Mouse (Mus musculus): ENCODE results near the gene Lpin2. TPM values are rescaled to one million over a fixed set of nuclear protein-coding genes. Genes with fewer than 3 reads are reported as not detected.

The Lpin2 gene
- 47.6 and 48.0 TPM in 2 replicates for polyA plus RNA-seq (2016; fragmentation: Nextera tagmentation; extraction: Ambion mirVana)

DNA sequence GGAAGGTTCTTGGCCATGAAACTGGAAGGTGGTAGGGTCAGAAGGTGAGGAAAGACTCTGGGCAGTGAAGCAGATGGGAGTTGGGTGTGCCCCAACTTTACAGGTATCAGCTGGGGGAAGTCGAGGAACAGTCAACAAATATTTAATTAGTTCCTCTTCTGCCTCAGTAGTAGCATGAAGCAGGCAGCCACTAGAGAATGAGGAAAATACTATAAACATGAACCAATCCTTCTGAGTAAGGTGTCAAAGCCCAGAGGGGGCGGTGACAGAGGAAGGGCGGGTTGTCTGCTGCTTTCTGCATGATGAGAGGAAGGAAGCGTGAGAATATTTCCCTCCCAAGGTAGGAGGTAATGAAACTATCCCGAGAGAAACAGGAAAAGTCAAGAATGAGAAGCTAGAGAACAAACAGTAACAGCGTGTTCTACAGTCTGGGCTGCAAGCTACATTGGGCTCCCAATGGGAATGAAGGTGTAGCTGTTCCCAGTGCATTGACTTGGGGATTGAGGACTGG is at the start of gene Lpin2:
TSS of gene Lpin2 (plus strand) at position 350 of the 511 bp plus-strand sequence.
- H3K4me3 ChIP-seq: peak within 1 kb of the TSS; percentile 86
- H3K27ac ChIP-seq: peak within 1 kb of the TSS; percentile 98
- no peaks in the 10 kb centered on the region for H3K9me3 ChIP-seq

DNA sequence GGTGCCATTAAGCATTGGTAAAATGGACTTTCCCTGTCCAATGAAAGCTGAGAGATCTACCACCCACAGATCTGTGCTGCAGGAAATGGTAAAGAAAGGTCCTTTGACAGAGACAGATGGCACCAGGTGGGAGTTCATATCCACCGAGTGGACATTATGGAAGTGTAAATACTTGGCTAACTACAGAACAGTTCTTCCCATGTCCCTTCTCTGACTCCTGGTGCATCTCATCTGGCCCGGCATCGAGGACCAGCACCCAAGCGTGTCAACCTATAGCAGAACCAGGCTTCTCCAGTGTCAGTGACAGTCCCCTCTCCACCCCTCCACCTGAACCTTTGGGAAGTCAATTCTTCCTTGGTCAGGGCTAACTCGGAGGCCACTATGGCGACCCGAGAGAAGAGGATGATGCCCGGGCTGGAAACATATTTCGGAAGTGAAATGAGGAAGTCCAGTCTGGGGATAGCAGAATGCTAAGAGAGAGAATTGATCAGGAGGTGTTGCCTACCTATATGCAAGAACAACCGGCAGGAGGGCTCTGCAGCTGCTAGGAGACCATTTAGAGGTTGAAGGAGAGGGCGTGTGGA is 49.4 kb upstream of the Lpin2 start:
- Histone ChIP-seq H3K36me3 (replicated peaks) (no peaks in the 10 kb centered on the region), H3K27me3 (ENCODE audit: poor library complexity, severe bottlenecking) (no peaks in the 10 kb centered on the region), H3K9me3 (no peaks in the 10 kb centered on the region), H3K4me1 (peaks cover 3% of the 10 kb centered on the region; the same call in 1 of the 2 replicates), H3K27ac (no peak overlapping the region), H3K4me3 (no peak overlapping the region)
- 88% methylated on average over 11 of the region's 11 CpGs for WGBS
- DNase-seq (ENCODE audit: extremely low spot score, low spot score): peak; percentile 6

More for the DNA sequence above, at the start of gene Lpin2:
- WGBS: 15% methylated on average over 6 of the region's 6 CpGs
- Histone ChIP-seq H3K27me3 (ENCODE audit: poor library complexity, severe bottlenecking) (peaks cover 19% of the 10 kb centered on the region), H3K36me3 (replicated peaks) (0 out of 2 replicates have a peak, but pooled peaks cover 7% of the 10 kb centered on the region), H3K4me1 (peaks cover 42% of the 10 kb centered on the region)
- no peak for DNase-seq (ENCODE audit: extremely low spot score, low spot score)

DNA sequence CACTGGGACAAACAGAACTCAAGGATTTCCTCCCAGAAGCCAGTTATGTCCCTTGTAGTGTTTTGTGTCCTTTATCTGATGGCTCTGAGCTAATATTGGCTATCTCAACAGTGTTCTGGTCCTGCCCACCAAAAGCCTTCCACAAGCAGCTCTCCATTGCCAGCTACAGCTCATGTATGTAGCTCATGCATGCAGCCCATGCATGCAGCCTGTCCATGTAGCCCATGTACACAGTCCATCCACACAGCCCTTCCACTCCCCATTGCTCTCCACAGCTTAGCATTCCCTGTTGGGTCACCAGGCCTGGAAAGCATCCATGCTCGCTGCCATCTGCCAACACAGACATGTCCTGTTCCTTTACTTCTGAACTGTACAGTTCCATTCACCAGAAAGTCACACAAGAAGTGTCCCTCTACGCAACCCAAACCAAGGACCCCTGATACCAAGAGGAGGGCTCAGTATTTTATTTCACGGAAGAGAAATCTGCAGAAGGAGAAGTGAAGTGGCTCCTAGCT is 47.9 kb upstream of the Lpin2 start:
- H3K27me3 ChIP-seq (ENCODE audit: poor library complexity, severe bottlenecking): no peaks in the 10 kb centered on the region
- no peak overlapping the region for H3K27ac ChIP-seq
- WGBS: 89% methylated on average over 3 of the region's 3 CpGs
- H3K9me3 ChIP-seq: no peaks in the 10 kb centered on the region
- peak; percentile 4 for DNase-seq (ENCODE audit: extremely low spot score, low spot score)
- peaks cover 3% of the 10 kb centered on the region; the same call in 1 of the 2 replicates for H3K4me1 ChIP-seq
- H3K4me3 ChIP-seq: no peak overlapping the region
- H3K36me3 ChIP-seq (replicated peaks): no peaks in the 10 kb centered on the region

DNA sequence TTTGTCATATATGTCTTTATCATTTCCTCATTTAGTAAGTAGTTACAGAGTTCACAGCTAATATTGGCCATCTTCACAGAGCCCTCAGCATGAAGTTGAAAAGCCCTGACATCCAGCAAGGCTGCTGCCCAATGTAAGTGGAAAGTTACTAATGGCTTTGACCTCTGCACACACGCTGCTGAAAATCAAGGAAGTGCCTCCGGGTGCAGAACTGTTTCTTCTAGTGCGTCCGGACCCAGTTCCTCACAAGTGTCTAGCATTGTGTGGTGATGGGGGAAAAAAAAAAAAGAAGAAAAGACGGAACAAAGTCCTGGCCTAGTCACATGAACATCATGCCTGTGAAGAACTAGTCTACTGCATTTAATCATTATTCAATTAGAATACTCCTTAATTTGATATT is 47.3 kb upstream of the Lpin2 start:
- peak; percentile 9 for DNase-seq (ENCODE audit: extremely low spot score, low spot score)
- no peak overlapping the region for H3K4me3 ChIP-seq
- no peaks in the 10 kb centered on the region for H3K4me1 ChIP-seq
- no peak overlapping the region for H3K27ac ChIP-seq
- H3K27me3 ChIP-seq (ENCODE audit: poor library complexity, severe bottlenecking): no peaks in the 10 kb centered on the region
- WGBS: 80% methylated on average over 5 of the region's 5 CpGs
- no peaks in the 10 kb centered on the region for H3K9me3 ChIP-seq
- no peaks in the 10 kb centered on the region for H3K36me3 ChIP-seq (replicated peaks)

DNA sequence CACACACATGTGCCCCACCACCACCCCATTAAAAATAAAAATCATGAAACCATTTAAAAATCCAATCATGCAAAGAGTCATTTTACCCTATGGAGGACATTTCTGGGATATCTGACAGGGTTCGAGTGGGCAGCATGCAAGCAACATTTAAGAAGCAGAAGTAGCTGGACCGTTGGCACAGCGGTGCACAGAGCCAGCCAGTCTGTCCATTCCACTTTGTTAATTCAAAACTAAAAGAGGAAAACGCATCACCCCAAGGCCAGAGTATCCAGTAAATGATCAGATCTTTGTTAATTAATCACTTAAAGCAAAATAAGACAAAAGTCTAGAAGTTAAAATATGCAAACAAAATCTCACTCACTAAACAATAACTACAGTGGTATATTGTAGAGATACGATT is 46.5 kb upstream of the Lpin2 start:
- Histone ChIP-seq H3K27ac (no peak overlapping the region), H3K27me3 (ENCODE audit: poor library complexity, severe bottlenecking) (no peaks in the 10 kb centered on the region), H3K36me3 (replicated peaks) (no peaks in the 10 kb centered on the region), H3K4me3 (no peak overlapping the region), H3K4me1 (no peaks in the 10 kb centered on the region), H3K9me3 (no peaks in the 10 kb centered on the region)
- 90% methylated on average over 5 of the region's 5 CpGs for WGBS
- peak; percentile 8 for DNase-seq (ENCODE audit: extremely low spot score, low spot score)

DNA sequence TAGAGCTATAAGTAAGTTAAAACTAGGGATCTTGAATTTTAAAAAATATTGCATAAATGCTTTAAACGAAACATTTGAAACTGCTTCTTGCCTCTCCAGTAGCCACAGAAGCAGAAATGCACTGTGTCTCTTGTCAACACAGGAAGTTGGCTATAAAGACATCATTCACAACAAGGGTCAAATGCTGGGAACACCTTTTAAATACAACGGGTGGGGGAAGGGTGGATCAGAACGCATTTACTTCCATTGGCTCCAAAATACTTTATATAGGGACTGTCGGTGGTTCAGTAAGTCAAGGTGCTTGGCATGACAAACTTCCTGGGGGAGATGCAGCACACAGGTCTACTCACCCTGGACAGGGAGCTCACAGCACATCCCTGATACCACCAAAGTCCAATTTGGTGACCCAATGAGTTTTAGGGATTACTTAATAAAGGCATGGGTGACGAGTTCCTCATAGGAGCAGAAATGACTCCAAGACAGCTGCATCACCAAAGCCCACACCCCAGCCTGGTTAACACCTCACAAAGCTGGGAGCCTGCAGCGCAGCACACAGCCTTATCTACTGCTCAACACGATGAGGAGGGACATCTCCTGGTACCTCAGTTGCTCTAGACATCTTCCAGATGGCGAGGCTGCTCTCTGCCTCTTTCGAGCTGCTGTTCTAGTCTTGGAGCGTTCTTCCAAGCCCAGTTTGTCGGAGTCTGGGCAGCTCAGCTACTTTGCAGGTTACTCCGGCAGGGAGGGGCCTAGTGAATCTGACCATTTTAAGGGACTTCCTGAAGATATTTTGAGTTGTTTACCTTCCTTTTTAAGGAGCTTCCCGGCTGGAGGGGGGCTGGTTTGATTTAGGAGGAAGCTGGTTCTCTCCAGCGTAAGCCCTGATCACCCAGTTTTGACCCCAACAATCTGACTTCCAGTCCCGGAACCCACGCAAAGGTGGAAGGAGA is 45.7 kb upstream of the Lpin2 start:
- no peaks in the 10 kb centered on the region for H3K36me3 ChIP-seq (replicated peaks)
- no peaks in the 10 kb centered on the region for H3K4me1 ChIP-seq
- no peak overlapping the region for H3K4me3 ChIP-seq
- H3K9me3 ChIP-seq: no peaks in the 10 kb centered on the region
- H3K27ac ChIP-seq: no peak overlapping the region
- no peaks in the 10 kb centered on the region for H3K27me3 ChIP-seq (ENCODE audit: poor library complexity, severe bottlenecking)
- peak; percentile 13 for DNase-seq (ENCODE audit: extremely low spot score, low spot score)
- WGBS: 85% methylated on average over 16 of the region's 16 CpGs

DNA sequence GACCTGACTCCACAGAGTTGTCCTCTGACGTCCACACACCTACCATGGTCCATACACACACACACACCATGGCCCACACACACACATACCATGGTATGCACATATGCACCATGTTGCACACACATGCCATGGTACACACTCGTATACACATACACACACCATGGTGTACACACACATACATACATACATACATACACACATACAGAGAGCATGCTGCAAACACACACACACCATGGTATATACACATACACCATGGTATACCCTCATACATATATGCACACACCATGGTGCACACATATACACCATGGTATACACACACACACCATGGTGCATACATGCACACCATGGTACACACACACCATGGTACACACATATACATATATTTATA is 45.0 kb upstream of the Lpin2 start:
- Histone ChIP-seq H3K4me1 (no peaks in the 10 kb centered on the region), H3K27me3 (ENCODE audit: poor library complexity, severe bottlenecking) (no peaks in the 10 kb centered on the region), H3K36me3 (replicated peaks) (no peaks in the 10 kb centered on the region), H3K4me3 (no peak overlapping the region), H3K9me3 (no peaks in the 10 kb centered on the region), H3K27ac (no peak overlapping the region)
- WGBS: 87% methylated on average over 2 of the region's 2 CpGs
- no peak for DNase-seq (ENCODE audit: extremely low spot score, low spot score)

DNA sequence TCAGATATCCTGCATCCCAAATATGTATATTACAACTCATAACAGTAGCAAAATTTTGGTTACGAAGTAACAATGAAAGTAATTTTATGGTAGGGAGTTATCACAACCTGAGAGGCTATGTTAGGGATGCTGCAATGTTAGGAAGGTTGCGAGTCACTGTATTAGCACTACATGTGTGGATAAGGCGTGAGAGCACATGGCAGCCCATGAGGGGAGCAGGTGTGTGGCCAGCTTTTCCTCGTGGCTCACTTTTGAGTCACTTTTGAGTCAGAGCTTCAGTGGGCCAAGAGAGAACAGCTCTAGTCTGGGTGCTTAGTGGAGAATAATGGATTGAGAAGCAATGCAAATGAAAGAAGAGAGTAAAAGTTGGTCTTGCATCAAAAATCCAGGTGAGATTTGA is 40.3 kb upstream of the Lpin2 start:
- peak; percentile 7 for DNase-seq (ENCODE audit: extremely low spot score, low spot score)
- H3K36me3 ChIP-seq (replicated peaks): no peaks in the 10 kb centered on the region
- H3K27ac ChIP-seq: no peak overlapping the region
- 88% methylated on average over 4 of the region's 4 CpGs for WGBS
- H3K4me1 ChIP-seq: no peaks in the 10 kb centered on the region
- no peaks in the 10 kb centered on the region for H3K27me3 ChIP-seq (ENCODE audit: poor library complexity, severe bottlenecking)
- no peak overlapping the region for H3K4me3 ChIP-seq
- no peaks in the 10 kb centered on the region for H3K9me3 ChIP-seq

DNA sequence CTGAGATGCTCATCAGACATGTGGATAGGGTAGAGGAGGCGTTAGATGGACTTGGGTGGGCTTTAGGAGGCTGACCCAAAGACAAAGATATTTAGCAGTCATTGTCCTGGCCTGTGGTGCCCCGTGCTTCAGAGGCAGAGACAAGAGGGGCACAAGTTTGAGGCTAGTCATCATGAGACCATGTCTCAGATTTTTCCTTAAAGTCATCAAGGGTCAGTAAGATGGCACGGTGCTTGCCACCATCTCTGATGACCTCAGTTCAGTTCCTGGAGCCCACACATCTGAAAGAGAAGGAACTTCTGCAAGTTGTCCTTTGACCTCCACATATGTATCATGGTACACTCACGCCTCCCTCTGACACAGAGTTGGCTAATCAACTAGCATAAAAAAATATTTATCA is 39.2 kb upstream of the Lpin2 start:
- no peaks in the 10 kb centered on the region for H3K36me3 ChIP-seq (replicated peaks)
- 88% methylated on average over 4 of the region's 4 CpGs for WGBS
- no peaks in the 10 kb centered on the region for H3K27me3 ChIP-seq (ENCODE audit: poor library complexity, severe bottlenecking)
- H3K9me3 ChIP-seq: no peaks in the 10 kb centered on the region
- H3K27ac ChIP-seq: no peak overlapping the region
- DNase-seq (ENCODE audit: extremely low spot score, low spot score): no peak
- no peak overlapping the region for H3K4me3 ChIP-seq
- no peaks in the 10 kb centered on the region for H3K4me1 ChIP-seq

DNA sequence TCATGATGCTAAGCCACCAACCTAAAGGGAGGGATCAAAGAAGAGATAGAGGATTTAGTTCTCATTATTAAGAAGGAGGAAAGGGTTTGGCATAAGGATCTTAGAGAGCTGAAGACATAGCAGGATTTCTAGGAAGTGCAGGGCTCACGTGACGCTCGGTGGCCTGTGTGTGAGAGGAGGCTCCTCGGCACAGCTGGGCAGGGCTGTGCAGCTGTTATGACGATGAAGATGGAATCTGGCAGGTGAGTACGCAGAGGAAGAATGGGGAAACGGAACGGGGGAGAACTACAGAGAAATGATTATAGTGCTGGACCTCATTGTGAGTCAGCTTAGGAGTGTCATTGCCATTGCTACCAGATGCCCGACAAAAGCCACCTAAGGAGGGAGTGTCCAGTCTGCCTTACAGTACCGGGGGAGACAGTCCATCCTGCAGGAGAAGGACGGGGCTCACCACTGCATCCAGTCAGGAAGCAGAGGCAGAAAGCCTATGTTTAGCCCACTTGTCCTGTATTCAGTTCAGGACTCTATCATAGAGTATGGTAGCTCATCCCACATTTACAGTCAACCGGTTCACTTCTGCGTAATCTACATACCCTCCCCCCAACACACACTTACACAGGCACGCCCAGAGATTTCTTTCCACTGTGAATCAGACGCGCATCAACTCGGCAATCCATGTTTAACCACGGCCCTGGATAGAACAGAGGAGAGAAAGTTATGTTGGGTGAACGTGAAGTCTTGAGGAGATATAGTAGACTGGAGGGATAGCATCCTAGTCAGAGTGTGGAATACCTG is 37.8 kb upstream of the Lpin2 start:
- 91% methylated on average over 19 of the region's 19 CpGs for WGBS
- H3K27ac ChIP-seq: no peak overlapping the region
- H3K36me3 ChIP-seq (replicated peaks): no peaks in the 10 kb centered on the region
- DNase-seq (ENCODE audit: extremely low spot score, low spot score): no peak
- H3K27me3 ChIP-seq (ENCODE audit: poor library complexity, severe bottlenecking): no peaks in the 10 kb centered on the region
- no peaks in the 10 kb centered on the region for H3K9me3 ChIP-seq
- H3K4me3 ChIP-seq: no peak overlapping the region
- H3K4me1 ChIP-seq: no peaks in the 10 kb centered on the region

DNA sequence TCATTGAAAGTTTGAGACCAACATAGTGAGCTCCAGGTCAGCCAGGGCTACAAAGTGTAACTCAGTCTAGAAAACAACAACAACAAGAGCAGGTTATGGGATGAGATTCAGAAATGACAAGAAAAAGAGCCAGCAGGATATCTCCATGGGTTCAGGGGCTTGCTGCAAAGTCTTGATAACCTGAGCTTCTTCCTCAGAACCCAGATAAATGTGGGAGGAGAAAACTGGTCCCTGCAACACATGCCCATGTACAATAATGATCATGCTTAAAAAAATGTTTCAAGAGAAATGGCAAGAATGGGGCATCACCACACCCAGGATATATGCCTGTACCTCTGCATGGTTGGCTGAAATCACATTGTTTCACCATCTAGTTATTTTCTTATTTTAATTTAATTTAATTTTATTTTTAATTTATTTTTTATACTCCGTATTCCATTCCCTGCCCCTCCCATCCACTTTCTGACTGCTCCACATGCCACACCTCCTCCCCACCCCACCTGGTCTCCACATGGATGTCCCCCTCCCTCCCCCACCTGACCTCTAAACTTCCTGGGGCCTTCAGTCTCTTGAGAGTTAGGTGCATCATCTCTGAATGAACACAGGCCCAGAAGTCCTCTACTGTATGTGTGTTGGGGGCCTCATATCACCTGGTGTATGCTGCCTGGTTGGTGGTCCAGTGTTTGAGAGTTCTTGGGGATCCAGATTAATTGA is 37.0 kb upstream of the Lpin2 start:
- no peaks in the 10 kb centered on the region for H3K27me3 ChIP-seq (ENCODE audit: poor library complexity, severe bottlenecking)
- H3K4me3 ChIP-seq: no peak overlapping the region
- DNase-seq (ENCODE audit: extremely low spot score, low spot score): no peak
- no peaks in the 10 kb centered on the region for H3K36me3 ChIP-seq (replicated peaks)
- H3K9me3 ChIP-seq: no peaks in the 10 kb centered on the region
- WGBS: 90% methylated on average over 1 of the region's 1 CpGs
- no peak overlapping the region for H3K27ac ChIP-seq
- H3K4me1 ChIP-seq: no peaks in the 10 kb centered on the region

DNA sequence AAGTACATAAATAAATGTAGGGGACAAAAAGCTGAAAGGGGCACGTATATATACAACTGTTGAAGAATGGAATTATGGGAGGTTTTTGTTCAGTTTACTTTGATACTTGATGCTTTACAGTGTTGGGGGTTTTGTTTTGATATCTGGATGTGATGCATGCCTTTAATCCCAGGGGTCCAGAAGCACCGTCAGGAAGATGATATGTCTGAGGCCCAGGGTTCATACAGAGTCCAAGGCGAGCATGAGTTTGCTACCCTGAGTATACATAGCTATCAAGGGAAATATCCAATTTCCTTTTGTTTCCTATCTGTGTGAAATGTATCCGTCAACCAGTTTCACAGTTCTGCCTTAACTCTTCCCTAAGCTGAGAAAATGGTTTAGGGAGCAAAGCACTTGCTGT is 29.0 kb upstream of the Lpin2 start:
- WGBS: 66% methylated on average over 4 of the region's 4 CpGs

More for the DNA sequence above, 29.0 kb upstream of the Lpin2 start:
- H3K4me3 ChIP-seq: no peak overlapping the region
- H3K27ac ChIP-seq: no peak overlapping the region
- H3K36me3 ChIP-seq (replicated peaks): no peaks in the 10 kb centered on the region
- H3K9me3 ChIP-seq: no peaks in the 10 kb centered on the region
- no peaks in the 10 kb centered on the region for H3K27me3 ChIP-seq (ENCODE audit: poor library complexity, severe bottlenecking)
- DNase-seq (ENCODE audit: extremely low spot score, low spot score): no peak
- peaks cover 17% of the 10 kb centered on the region for H3K4me1 ChIP-seq

Data from forebrain, embryonic 10.5 days (tissue).